Comparison of ENCODE assay signal across 15 mouse cellular contexts in the genomic region with DNA sequence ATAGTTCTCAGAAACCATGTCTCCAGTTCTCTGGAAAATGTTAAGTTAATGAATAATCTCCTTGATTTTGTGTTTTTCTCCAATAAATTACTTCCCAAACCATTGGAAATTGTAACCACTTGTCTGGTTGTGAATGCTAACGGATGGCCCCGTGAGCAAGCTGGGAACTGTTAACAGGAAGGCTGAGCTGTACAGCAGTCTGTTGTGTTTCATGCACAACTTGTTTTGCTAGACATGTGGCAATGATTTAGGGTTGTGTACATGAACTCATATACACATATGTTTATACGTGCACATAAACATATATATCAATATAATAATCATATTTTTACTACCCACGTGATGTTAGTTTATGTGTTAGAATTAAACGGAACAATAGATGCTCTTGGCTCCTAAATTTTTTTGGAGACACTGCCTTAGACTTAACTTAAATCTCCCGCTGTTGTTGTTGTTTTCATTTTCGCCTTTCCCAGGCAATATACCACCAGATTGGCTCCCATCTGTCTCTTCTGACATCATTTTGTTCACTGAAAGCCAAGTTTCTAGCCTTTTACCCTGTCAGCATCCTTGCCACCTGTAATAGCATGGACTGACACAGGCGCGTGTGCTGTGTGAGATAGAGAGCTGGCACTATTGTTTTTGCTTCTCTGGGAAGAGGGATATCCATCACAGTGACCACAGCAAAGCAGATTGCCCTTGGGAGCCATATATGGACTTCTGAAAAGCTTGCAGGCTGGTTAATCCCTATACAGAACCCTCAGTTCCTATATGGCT.
A peak's percentile ranks its signal among the peaks of the same experiment; 100 is the strongest.
DNase-seq lines count a peak whose midpoint lies in the region; ATAC-seq and TF ChIP-seq lines count a peak whose summit lies in the region.
"Had no signal": no experiment of that assay in that cellular context is flagged by ENCODE, and none has a peak within 500 bp of the region (broad histone marks: within the 10 kb centered on the region; RNA-seq: fewer than 3 reads in every experiment).

No protein-coding gene starts in this region.

- no peaks in the 10 kb centered on the region for H3K27me3 ChIP-seq in midbrain, postnatal 0 days (ENCODE audit: insufficient read depth, low read length)
- no peaks in the 10 kb centered on the region for H3K27me3 ChIP-seq in midbrain, embryonic 11.5 days (ENCODE audit: control insufficient read depth, insufficient read depth, low read length)
- H3K27me3 ChIP-seq: heart, embryonic 12.5 days; limb, embryonic 15.5 days; megakaryocyte, embryonic 14.5 days had no signal

- TF ChIP-seq CTCF in midbrain, postnatal 0 days (IDR thresholded peaks at IDR 0.05) = no peak

- H3K9me3 ChIP-seq in midbrain, postnatal 0 days (ENCODE audit: low read length) = no peaks in the 10 kb centered on the region
- no peaks in the 10 kb centered on the region for H3K9me3 ChIP-seq in midbrain, embryonic 11.5 days (ENCODE audit: control insufficient read depth, low read length)
- H3K9me3 ChIP-seq: heart, embryonic 12.5 days; limb, embryonic 15.5 days; megakaryocyte, embryonic 14.5 days had no signal

- H3K9ac ChIP-seq in midbrain, postnatal 0 days (replicated peaks; ENCODE audit: low read length, poor library complexity, severe bottlenecking) = no peak overlapping the region
- H3K9ac ChIP-seq in midbrain, embryonic 11.5 days (ENCODE audit: low read length) = no peak overlapping the region
- H3K9ac ChIP-seq: heart, embryonic 12.5 days; limb, embryonic 15.5 days had no signal

- DNase-seq in embryo, embryonic 10 days (ENCODE audit: low spot score) = peak; percentile 29
- DNase-seq in embryo, embryonic 9.5 days (ENCODE audit: extremely low spot score) = no peak
- peak; percentile 14 for DNase-seq in midbrain, postnatal 0 days (ENCODE audit: low spot score)
- DNase-seq in midbrain, embryonic 11.5 days (ENCODE audit: low spot score, missing footprints) = no peak
- peak; percentile 16 to 36 for DNase-seq in cerebellum, postnatal 14 days
- DNase-seq in adrenal gland, postnatal 10 days = no peak
- no peak for DNase-seq in right cerebral cortex, postnatal 36 days (ENCODE audit: low spot score in 2 of 2)
- DNase-seq: lung, postnatal 10 days; thymus, postnatal 4 days had no signal

- H3K27ac ChIP-seq in midbrain, postnatal 0 days (ENCODE audit: low read depth, low read length) = no peak overlapping the region
- H3K27ac ChIP-seq in midbrain, embryonic 11.5 days (ENCODE audit: low read depth, low read length) = no peak overlapping the region
- H3K27ac ChIP-seq: hindbrain, postnatal 0 days; limb, embryonic 15.5 days had no signal

- no peak for ATAC-seq in midbrain, postnatal 0 days (ENCODE audit: low FRiP score)
- ATAC-seq in midbrain, embryonic 11.5 days (ENCODE audit: low FRiP score) = no peak
- ATAC-seq in megakaryocyte progenitor cell, adult 5-6 weeks (replicated peaks; ENCODE audit: poor library complexity) = no peak
- ATAC-seq: hindbrain, postnatal 0 days had no signal

- WGBS in midbrain, postnatal 0 days = 89% methylated on average over 9 of the region's 9 CpGs
- 92% methylated on average over 9 of the region's 9 CpGs for WGBS in midbrain, embryonic 11.5 days

- no peaks in the 10 kb centered on the region for H3K36me3 ChIP-seq in midbrain, postnatal 0 days (ENCODE audit: insufficient read depth, low read length)
- no peaks in the 10 kb centered on the region for H3K36me3 ChIP-seq in midbrain, embryonic 11.5 days (ENCODE audit: control insufficient read depth, insufficient read depth, low read length)
- H3K36me3 ChIP-seq: heart, embryonic 12.5 days; limb, embryonic 15.5 days had no signal

- H3K4me1 ChIP-seq in midbrain, postnatal 0 days (ENCODE audit: insufficient read depth, low read length) = no peaks in the 10 kb centered on the region
- H3K4me1 ChIP-seq in midbrain, embryonic 11.5 days (ENCODE audit: control insufficient read depth, insufficient read depth, low read length) = peaks cover 10% of the 10 kb centered on the region
- H3K4me1 ChIP-seq: megakaryocyte, embryonic 14.5 days had no signal

- no peak overlapping the region for H3K4me3 ChIP-seq in midbrain, postnatal 0 days (ENCODE audit: low read depth, low read length)
- H3K4me3 ChIP-seq in midbrain, embryonic 11.5 days (ENCODE audit: low read depth, low read length) = no peak overlapping the region
- H3K4me3 ChIP-seq: erythroblast, embryonic 14.5 days; heart, embryonic 12.5 days; limb, embryonic 15.5 days; megakaryocyte, embryonic 14.5 days had no signal

- H3K4me2 ChIP-seq in midbrain, postnatal 0 days (ENCODE audit: low read depth, low read length, poor library complexity, severe bottlenecking) = no peak overlapping the region
- no peak overlapping the region for H3K4me2 ChIP-seq in midbrain, embryonic 11.5 days
- H3K4me2 ChIP-seq: heart, embryonic 12.5 days; limb, embryonic 15.5 days had no signal

Comparison
In these comparisons a context has a peak if more than half of its experiments do, and no peak if none do; other contexts are left out.
1. DNase-seq: peak in embryo, embryonic 10 days (single experiment), midbrain, postnatal 0 days (single experiment) and cerebellum, postnatal 14 days (2 of 2); none in embryo, embryonic 9.5 days (single experiment), midbrain, embryonic 11.5 days (single experiment), adrenal gland, postnatal 10 days (single experiment) and right cerebral cortex, postnatal 36 days (0 of 2).